Mouse (Mus musculus) CD8-positive naive resting alpha-beta T cell, adult 57 days (primary cell): ENCODE data around the gene Dna2. TPM values are rescaled to one million over a fixed set of nuclear protein-coding genes. Genes with fewer than 3 reads are reported as not detected.

Source experiments
- total RNA-seq: library from RNA; stranded (reverse); gene quantifications from one replicate; pipeline ENCODE4 v1.2.4, GENCODE M21; 2023

The Dna2 gene
- total RNA-seq = 0.95 TPM

GRCm38 (mm10) chr10:62946738-62947471 lies at the start of gene Dna2:
Dna2 (plus strand) TSS chr10:62947026.

GRCm38 (mm10) chr10:62908896-62909295 lies 37.9 kb upstream of the Dna2 start, which contains the start of gene Tet1:
Tet1 (minus strand) TSS chr10:62908996.

GRCm38 (mm10) chr10:62919925-62920765 lies 26.7 kb upstream of the Dna2 start, which contains the start of gene Slc25a16:
Slc25a16 (plus strand) TSS chr10:62920633.

DNA sequence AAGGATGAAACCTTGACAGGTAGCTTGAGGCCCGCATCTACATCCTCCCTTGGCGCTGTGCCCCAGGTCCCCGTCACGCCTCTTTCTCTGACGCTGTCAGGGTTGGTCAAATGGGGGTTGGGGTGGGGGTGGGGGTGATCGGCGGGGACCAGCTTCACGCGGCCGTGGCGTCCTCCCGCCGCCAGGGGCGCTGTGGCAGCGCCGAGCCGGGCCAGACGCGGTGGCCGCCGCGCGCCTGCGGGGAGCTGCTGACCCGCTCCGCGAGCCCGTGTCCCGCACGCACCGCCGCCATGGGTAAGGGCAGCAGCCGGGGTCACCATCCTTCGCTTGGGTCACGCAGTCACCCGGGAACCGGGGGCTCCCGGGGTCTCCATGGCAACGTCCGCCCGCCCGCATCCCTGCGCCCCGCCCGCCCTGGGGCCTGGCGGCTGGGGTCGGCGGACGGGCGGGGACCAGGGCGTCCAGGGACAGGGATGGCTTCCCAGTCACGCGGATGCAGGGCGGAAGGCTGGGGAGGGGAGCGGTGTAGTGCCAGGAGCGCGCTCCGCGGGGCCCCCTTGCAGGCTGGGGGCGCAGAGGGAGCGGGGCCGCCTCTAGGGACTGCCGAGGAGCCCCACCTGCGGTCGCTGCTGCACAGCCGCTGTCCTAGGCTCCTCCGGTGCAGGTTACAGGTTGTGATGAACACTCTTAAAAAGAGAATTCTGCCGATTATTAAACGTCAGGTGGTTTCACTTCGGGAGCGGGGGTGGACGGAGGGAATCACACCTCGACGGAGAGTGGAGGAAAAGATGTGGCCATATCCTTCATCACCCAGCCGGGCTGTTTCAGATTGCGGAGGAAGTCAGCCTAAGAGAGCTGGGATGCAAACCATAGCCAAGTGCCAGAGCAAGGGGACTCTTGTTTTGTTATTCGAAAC lies 33.5 kb downstream of the Dna2 start, which contains the start of gene Rufy2:
TSS of gene Rufy2 (plus strand) at position 185 of the 916 bp plus-strand sequence.

Other genes with a start within 250 kb of the Dna2 start
- gene Stox1, start 220.9 kb upstream of the Dna2 start, total RNA-seq = 0.15 TPM
- 117 TPM for gene Ccar1, start 154.7 kb upstream of the Dna2 start, total RNA-seq
- 29.4 TPM for gene Tet1, start 38.0 kb upstream of the Dna2 start, total RNA-seq
- gene Slc25a16, start 26.4 kb upstream of the Dna2 start, total RNA-seq = 14.9 TPM
- 39.6 TPM for gene Rufy2, start 33.2 kb downstream of the Dna2 start, total RNA-seq
- gene Hnrnph3, start 77.2 kb downstream of the Dna2 start, total RNA-seq = 76.1 TPM
- gene Pbld2, start 77.3 kb downstream of the Dna2 start, total RNA-seq = 2.1 TPM
- not detected for gene Pbld1, start 113.1 kb downstream of the Dna2 start, total RNA-seq
- not detected for gene Atoh7, start 152.6 kb downstream of the Dna2 start, total RNA-seq